Mouse (Mus musculus) lung, adult 2 months (tissue): ENCODE data around the gene Ect2.

ENCODE experiments used
- CTCF ChIP-seq: fragments of 200-500 bp; IDR thresholded peaks from 2 replicates; pipeline ENCODE4 v1.5.1; 2011; ENCODE audit warnings: mild to moderate bottlenecking, low read length, control low read depth; ENCODE audit not compliant: insufficient read depth
- POLR2A ChIP-seq: fragments of 200-500 bp; IDR thresholded peaks from 2 replicates; pipeline ENCODE4 v1.6.1; 2011; ENCODE audit warnings: low read depth, mild to moderate bottlenecking, control low read depth, low read length, borderline replicate concordance; ENCODE audit errors: extremely low read depth

- TF ChIP-seq CTCF (no peak), POLR2A (no peak)
Observed at GRCm38 (mm10) chr3:27060441-27060840, 93.2 kb downstream of the Ect2 start.
